Mouse (Mus musculus) forebrain, postnatal 0 days (tissue): ENCODE data around the gene Prrc2b. TPM values are rescaled to one million over a fixed set of nuclear protein-coding genes. Genes with fewer than 3 reads are reported as not detected.

Experiments used
- ATAC-seq: fragments of 200-750 bp; cut with Nextera tagmentation; 2 replicates; pipeline ENCODE4 v1.8.0; 2017; ENCODE audit warnings: mild to moderate bottlenecking, moderate library complexity
- DNase-seq: peaks from one replicate; pipeline ENCODE4 v3.0.0-alpha.2; 2015
- H3K27ac ChIP-seq: fragments of 300-500 bp; sonication (generic); 2 replicates; pipeline ENCODE4 v1.5.1; 2014; ENCODE audit warnings: low read depth, mild to moderate bottlenecking, antibody characterized with exemption, low read length, moderate library complexity, mixed read lengths
- H3K27me3 ChIP-seq: fragments of 300-500 bp; sonication (generic); 2 replicates; pipeline ENCODE4 v1.6.1; 2014; ENCODE audit warnings: mild to moderate bottlenecking, low read length, mixed read lengths; ENCODE audit not compliant: insufficient read depth
- H3K36me3 ChIP-seq: fragments of 300-500 bp; sonication (generic); 2 replicates; pipeline ENCODE4 v1.6.1; 2014; ENCODE audit warnings: mild to moderate bottlenecking, moderate library complexity; ENCODE audit not compliant: insufficient read depth
- H3K4me1 ChIP-seq: fragments of 300-500 bp; sonication (generic); 2 replicates; pipeline ENCODE4 v1.6.1; 2014; ENCODE audit warnings: antibody characterized with exemption; ENCODE audit not compliant: insufficient read depth
- H3K4me2 ChIP-seq: fragments of 300-500 bp; sonication (generic); 2 replicates; pipeline ENCODE4 v1.6.1; 2014; ENCODE audit warnings: low read depth, mild to moderate bottlenecking, moderate library complexity
- H3K4me3 ChIP-seq: fragments of 300-500 bp; sonication (generic); 2 replicates; pipeline ENCODE4 v1.5.1; 2014; ENCODE audit warnings: low read depth, low read length, mixed read lengths
- H3K9ac ChIP-seq: fragments of 300-500 bp; sonication (generic); 2 replicates; pipeline ENCODE4 v1.6.1; 2014; ENCODE audit warnings: mild to moderate bottlenecking
- H3K9me3 ChIP-seq: fragments of 300-500 bp; sonication (generic); 2 replicates; pipeline ENCODE4 v1.6.1; 2016; ENCODE audit warnings: low read length
- CTCF ChIP-seq: sonication (generic); IDR thresholded peaks from 2 replicates; pipeline ENCODE4 v1.5.1; 2016; ENCODE audit warnings: antibody characterized with exemption, control low read depth, low read depth
- WGBS: fragments of 180-500 bp; shearing (Covaris S2); extraction: QIAGEN DNeasy Blood & Tissue Kit; methylation state at CpG from one replicate; pipeline ENCODE4 v1.1.7; 2014; 5-methylcytosine and 5-hydroxymethylcytosine counted together
- polyA plus RNA-seq: library from polyadenylated mRNA; unstranded; fragments of >200 nt; fragmentation: Nextera tagmentation; extraction: Ambion mirVana; gene quantifications from 2 replicates; pipeline ENCODE4 v1.2.1, GENCODE M21; 2015
- total RNA-seq: library from RNA; depleted of rRNA; stranded (reverse); fragments of >200 nt; gene quantifications from 2 replicates; pipeline ENCODE4 v1.2.3, GENCODE M21; 2014

Gene Prrc2b
- total and polyA plus RNA-seq, 2 experiments from 2014 or later: 60.4 to 131 TPM

- 2% methylated on average over 40 of the region's 40 CpGs for WGBS
These were observed 13.1 kb upstream of the Prrc2b start for GRCm38 (mm10) chr2:32137667-32138266.

GRCm38 (mm10) chr2:32139377-32139776, 11.5 kb upstream of the Prrc2b start:
- DNase-seq (no peak), ATAC-seq (no peak)
- Histone ChIP-seq H3K27me3 (no peaks in the 10 kb centered on the region), H3K9me3 (no peaks in the 10 kb centered on the region), H3K9ac (no peak overlapping the region), H3K36me3 (no peaks in the 10 kb centered on the region), H3K4me2 (no peak overlapping the region), H3K4me3 (no peak overlapping the region), H3K4me1 (peaks cover 5% of the 10 kb centered on the region; the same call in 1 of the 2 replicates), H3K27ac (no peak overlapping the region)
- TF ChIP-seq CTCF: no peak
- 86% methylated on average over 5 of the region's 5 CpGs for WGBS

More at GRCm38 (mm10) chr2:32137667-32138266, 13.1 kb upstream of the Prrc2b start:
- no peaks in the 10 kb centered on the region for H3K9me3 ChIP-seq
- TF ChIP-seq CTCF: no peak
- H3K4me3 ChIP-seq: peak overlapping the region; percentile 65
- DNase-seq: peak; percentile 99
- no peaks in the 10 kb centered on the region for H3K36me3 ChIP-seq
- H3K4me1 ChIP-seq: peaks cover 5% of the 10 kb centered on the region; the same call in 1 of the 2 replicates
- H3K27ac ChIP-seq: peak overlapping the region; percentile 95
- H3K27me3 ChIP-seq: no peaks in the 10 kb centered on the region
- H3K4me2 ChIP-seq: peak overlapping the region; percentile 83
- ATAC-seq: peak; percentile 94
- peak overlapping the region; percentile 75 for H3K9ac ChIP-seq

- TF ChIP-seq CTCF: no peak
- Histone ChIP-seq H3K27ac (no peak overlapping the region), H3K4me2 (no peak overlapping the region), H3K9ac (no peak overlapping the region), H3K27me3 (no peaks in the 10 kb centered on the region), H3K36me3 (no peaks in the 10 kb centered on the region), H3K4me3 (no peak overlapping the region), H3K4me1 (peaks cover 5% of the 10 kb centered on the region; the same call in 1 of the 2 replicates), H3K9me3 (no peaks in the 10 kb centered on the region)
- no peak for DNase-seq
- 24% methylated on average over 4 of the region's 4 CpGs for WGBS
- no peak for ATAC-seq
These were observed 10.4 kb upstream of the Prrc2b start for GRCm38 (mm10) chr2:32140498-32140934.

GRCm38 (mm10) chr2:32141602-32142001, 9.3 kb upstream of the Prrc2b start:
- ATAC-seq (no peak), DNase-seq (no peak)
- TF ChIP-seq CTCF: no peak
- Histone ChIP-seq H3K36me3 (no peaks in the 10 kb centered on the region), H3K27ac (no peak overlapping the region), H3K4me3 (no peak overlapping the region), H3K9ac (no peak overlapping the region), H3K27me3 (no peaks in the 10 kb centered on the region), H3K4me1 (peaks cover 5% of the 10 kb centered on the region; the same call in 1 of the 2 replicates), H3K9me3 (no peaks in the 10 kb centered on the region), H3K4me2 (no peak overlapping the region)
- 87% methylated on average over 6 of the region's 6 CpGs for WGBS

- no peak overlapping the region for H3K4me2 ChIP-seq
- H3K36me3 ChIP-seq: no peaks in the 10 kb centered on the region
- H3K9ac ChIP-seq: no peak overlapping the region
- ATAC-seq (no peak), DNase-seq (no peak)
- TF ChIP-seq CTCF: no peak
- H3K9me3 ChIP-seq: no peaks in the 10 kb centered on the region
- no peak overlapping the region for H3K27ac ChIP-seq
- no peak overlapping the region for H3K4me3 ChIP-seq
- 61% methylated on average over 6 of the region's 6 CpGs for WGBS
- H3K27me3 ChIP-seq: no peaks in the 10 kb centered on the region
- peaks cover 5% of the 10 kb centered on the region; the same call in 1 of the 2 replicates for H3K4me1 ChIP-seq
These were observed 8.5 kb upstream of the Prrc2b start for GRCm38 (mm10) chr2:32142368-32142767.

- 80% methylated on average over 5 of the region's 5 CpGs for WGBS
- no peak overlapping the region for H3K4me2 ChIP-seq
- no peak overlapping the region for H3K4me3 ChIP-seq
- no peaks in the 10 kb centered on the region for H3K4me1 ChIP-seq
- H3K27me3 ChIP-seq: no peaks in the 10 kb centered on the region
- ATAC-seq (no peak), DNase-seq (no peak)
- no peak overlapping the region for H3K27ac ChIP-seq
- H3K36me3 ChIP-seq: no peaks in the 10 kb centered on the region
- no peak overlapping the region for H3K9ac ChIP-seq
- H3K9me3 ChIP-seq: no peaks in the 10 kb centered on the region
- TF ChIP-seq CTCF: no peak
These were observed 6.2 kb upstream of the Prrc2b start for GRCm38 (mm10) chr2:32144633-32145032.

- no peak overlapping the region for H3K4me2 ChIP-seq
- H3K9me3 ChIP-seq: no peaks in the 10 kb centered on the region
- H3K4me1 ChIP-seq: peaks cover 6% of the 10 kb centered on the region; the same call in 1 of the 2 replicates
- no peaks in the 10 kb centered on the region for H3K36me3 ChIP-seq
- no peak for ATAC-seq
- H3K27ac ChIP-seq: no peak overlapping the region
- no peak overlapping the region for H3K4me3 ChIP-seq
- 76% methylated on average over 5 of the region's 5 CpGs for WGBS
- no peak for TF ChIP-seq CTCF
- H3K27me3 ChIP-seq: no peaks in the 10 kb centered on the region
- H3K9ac ChIP-seq: no peak overlapping the region
- DNase-seq: no peak
These were observed 4.2 kb upstream of the Prrc2b start for GRCm38 (mm10) chr2:32146617-32147162.
